Mouse (Mus musculus) adrenal gland, postnatal 14 days (tissue): ENCODE measurements around the gene Lyl1. TPM values are rescaled to one million over a fixed set of nuclear protein-coding genes. Genes with fewer than 3 reads are reported as not detected.
A peak's percentile ranks its signal among the peaks of the same experiment; 100 is the strongest.

Experiments used
- DNase-seq: peaks from one replicate; pipeline ENCODE4 v3.0.0; 2021; ENCODE audit warnings: mixed read lengths
- total RNA-seq: library from RNA; stranded (reverse); gene quantifications from 2 replicates; pipeline ENCODE4 v1.2.3, GENCODE M21; 2021

Lyl1 gene
- total RNA-seq, 1 experiment from 2014 or later, result 4.2 TPM

- DNase-seq, result peak; percentile 58
Observed at GRCm38 (mm10) chr8:84742171-84743053, 41.2 kb downstream of the Lyl1 start.

- no peak for DNase-seq
Observed at GRCm38 (mm10) chr8:84743054-84743415, 41.8 kb downstream of the Lyl1 start.

DNA sequence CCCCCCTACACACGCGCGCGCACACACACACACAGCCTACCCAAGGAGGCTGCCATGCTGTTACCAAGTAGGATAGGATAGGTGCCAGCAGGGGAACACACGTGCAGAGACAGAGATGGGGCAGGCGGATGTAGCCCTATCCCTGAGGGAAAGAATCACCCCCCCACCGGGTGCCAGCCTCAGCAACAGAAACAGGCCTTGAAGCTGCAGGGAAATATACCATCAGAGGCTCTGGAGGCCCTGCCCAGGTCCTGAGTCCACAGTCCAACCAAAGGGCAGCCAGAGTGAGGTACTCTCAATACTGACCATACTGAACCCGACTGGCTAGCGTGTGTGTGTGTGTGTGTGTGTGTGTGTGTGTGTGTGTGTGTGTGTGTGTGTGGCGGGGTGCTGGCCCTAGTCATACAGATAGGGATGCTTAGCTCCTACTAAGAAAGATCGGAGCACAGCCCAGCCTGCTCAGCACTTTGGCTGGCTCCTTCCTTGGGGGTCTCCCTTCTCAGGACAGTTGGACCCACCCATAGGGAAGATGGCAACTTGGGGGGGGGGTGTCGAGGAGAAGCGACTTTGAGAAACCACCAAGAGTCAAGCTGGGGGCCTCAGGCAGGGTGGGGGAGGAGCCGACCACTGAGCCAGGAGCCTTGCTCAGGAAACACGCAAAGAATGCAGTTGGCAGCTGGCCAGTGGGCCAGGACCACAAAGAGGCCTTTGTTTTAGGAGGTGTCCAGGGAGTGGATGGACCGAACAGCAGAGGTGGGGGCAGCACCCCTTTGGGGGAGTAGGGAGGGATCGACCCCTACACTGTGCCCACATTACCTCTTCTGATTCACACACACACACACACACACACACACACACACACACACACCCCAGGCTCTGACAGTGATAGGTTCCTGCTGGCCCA, 42.5 kb downstream of the Lyl1 start:
- DNase-seq, result peak; percentile 75

DNA sequence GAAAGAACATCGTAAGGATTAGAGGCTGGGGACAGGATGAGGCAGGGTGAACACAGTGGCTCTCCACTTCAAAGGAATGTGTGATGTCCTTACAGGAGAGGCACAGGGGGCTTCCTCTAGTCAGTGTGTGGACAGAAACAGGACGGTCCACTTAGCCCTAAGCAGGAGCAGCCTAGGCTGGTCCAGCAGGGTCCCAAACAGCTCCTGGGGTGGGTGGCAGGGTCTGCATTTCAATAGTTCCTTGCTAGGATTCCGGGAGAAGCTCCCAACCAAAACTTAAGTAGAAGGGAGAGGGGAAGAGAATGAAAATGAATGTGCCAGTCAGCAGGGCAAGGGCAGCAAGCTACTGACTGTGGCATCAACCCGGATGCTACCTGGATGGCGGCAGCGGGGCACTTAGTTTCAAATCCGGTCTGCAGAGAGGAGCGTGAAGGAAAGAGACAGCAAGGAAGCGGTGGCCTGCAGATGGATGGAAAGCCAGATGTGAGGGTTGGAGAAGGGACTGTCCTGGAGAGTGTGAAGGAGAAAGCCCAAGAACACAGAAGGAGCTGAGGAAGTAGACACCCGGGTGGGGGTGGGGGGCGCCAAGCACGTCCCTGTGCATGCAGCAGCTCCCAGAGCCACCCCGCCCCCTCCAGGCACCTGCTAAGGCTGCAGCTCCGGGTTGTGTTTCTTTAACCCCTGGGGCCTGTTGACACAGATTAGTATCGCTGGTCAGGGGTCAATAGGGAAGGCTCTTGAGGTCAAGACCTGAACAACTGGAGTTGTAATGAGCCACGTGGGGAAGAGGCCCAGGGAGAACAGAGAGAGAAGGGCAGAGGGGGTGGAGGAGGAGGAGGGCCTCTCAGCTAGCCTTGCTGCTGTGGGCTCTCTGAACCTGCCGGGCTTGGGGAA, 44.0 kb downstream of the Lyl1 start:
- DNase-seq, result no peak

GRCm38 (mm10) chr8:84749519-84749918, 48.3 kb downstream of the Lyl1 start:
- DNase-seq, result no peak

GRCm38 (mm10) chr8:84752734-84753582, 51.7 kb downstream of the Lyl1 start:
- DNase-seq, result no peak

Other genes with a start within 250 kb of the Lyl1 start
- gene Ier2, start 38.6 kb upstream of the Lyl1 start, total RNA-seq, result 45.5 and 55.7 TPM in 2 replicates
- gene Trmt1, start 15.2 kb upstream of the Lyl1 start, total RNA-seq, result 62.2 and 67.9 TPM in 2 replicates
- gene Nacc1, start 13.6 kb upstream of the Lyl1 start, total RNA-seq, result 68.3 and 68.8 TPM in 2 replicates
- 0.52 and 0.90 TPM in 2 replicates for gene G430095P16Rik, start 21.6 kb downstream of the Lyl1 start, total RNA-seq
- 124 and 125 TPM in 2 replicates for gene Nfix, start 98.9 kb downstream of the Lyl1 start, total RNA-seq
- gene Dand5, start 121.4 kb downstream of the Lyl1 start, total RNA-seq, result 7.1 and 7.4 TPM in 2 replicates
- 44.4 and 45.7 TPM in 2 replicates for gene Gadd45gip1, start 130.1 kb downstream of the Lyl1 start, total RNA-seq
- 108 TPM in 2 replicates for gene Rad23a, start 139.2 kb downstream of the Lyl1 start, total RNA-seq
- gene Calr, start 145.5 kb downstream of the Lyl1 start, total RNA-seq, result 521 and 554 TPM in 2 replicates
- gene Farsa, start 155.5 kb downstream of the Lyl1 start, total RNA-seq, result 55.2 and 63.4 TPM in 2 replicates
- gene Syce2, start 170.7 kb downstream of the Lyl1 start, total RNA-seq, result 17.4 and 17.6 TPM in 2 replicates
- gene Gcdh, start 192.5 kb downstream of the Lyl1 start, total RNA-seq, result 55.4 and 84.8 TPM in 2 replicates
- 0.56 and 5.1 TPM in 2 replicates for gene Klf1, start 200.5 kb downstream of the Lyl1 start, total RNA-seq
- gene Dnase2a, start 207.1 kb downstream of the Lyl1 start, total RNA-seq, result 8.3 and 11.0 TPM in 2 replicates
- gene Mast1, start 235.9 kb downstream of the Lyl1 start, total RNA-seq, result 1.2 and 3.1 TPM in 2 replicates
- gene Rtbdn, start 245.5 kb downstream of the Lyl1 start, total RNA-seq, result not detected in 2 replicates